Mouse (Mus musculus): ENCODE data around the gene Slc25a23. TPM values are rescaled to one million over a fixed set of nuclear protein-coding genes. Genes with fewer than 3 reads are reported as not detected.
"Not testable (repeated sequence)": the region's sequence is repeated elsewhere in the genome, so short reads cannot be mapped to it uniquely, and the experiment has no call there.

Slc25a23 gene
- total RNA-seq, 2 experiments from 2014 or later = 308 to 317 TPM

- DNase-seq (ENCODE audit: low spot score in 2 of 2) = no peak
Observed at GRCm38 (mm10) chr17:57076916-57077315, 17.3 kb upstream of the Slc25a23 start.

GRCm38 (mm10) chr17:57070699-57071098 is 11.0 kb upstream of the Slc25a23 start:
- no peak for DNase-seq (ENCODE audit: low spot score in 2 of 2)

DNA sequence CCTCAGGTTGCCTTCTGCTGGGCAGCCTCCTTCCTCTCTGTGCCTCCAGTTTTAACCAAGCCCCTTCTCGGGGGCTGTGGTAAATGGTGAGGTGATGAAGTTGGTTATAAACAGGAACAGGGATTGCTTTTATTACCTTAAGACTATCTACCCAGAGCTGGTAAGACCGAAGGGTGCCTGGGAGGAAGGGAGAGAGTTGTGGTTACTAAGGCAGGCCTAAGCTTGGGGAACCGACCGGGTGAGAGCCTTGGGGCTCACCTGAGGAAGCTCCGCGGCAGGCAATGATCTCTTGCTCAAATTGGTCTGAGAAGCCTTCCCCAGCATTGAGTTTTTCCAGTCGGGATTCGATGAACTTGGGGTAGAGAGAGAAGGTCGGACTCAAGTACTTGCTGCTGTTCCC is 10.6 kb upstream of the Slc25a23 start:
- DNase-seq (ENCODE audit: low spot score in 2 of 2) = no peak

- DNase-seq (ENCODE audit: low spot score in 2 of 2) = no peak
Observed at GRCm38 (mm10) chr17:57066908-57067307, 7.2 kb upstream of the Slc25a23 start.

GRCm38 (mm10) chr17:57063031-57063430 is 3.4 kb upstream of the Slc25a23 start:
- no peak for DNase-seq (ENCODE audit: low spot score in 2 of 2)

DNA sequence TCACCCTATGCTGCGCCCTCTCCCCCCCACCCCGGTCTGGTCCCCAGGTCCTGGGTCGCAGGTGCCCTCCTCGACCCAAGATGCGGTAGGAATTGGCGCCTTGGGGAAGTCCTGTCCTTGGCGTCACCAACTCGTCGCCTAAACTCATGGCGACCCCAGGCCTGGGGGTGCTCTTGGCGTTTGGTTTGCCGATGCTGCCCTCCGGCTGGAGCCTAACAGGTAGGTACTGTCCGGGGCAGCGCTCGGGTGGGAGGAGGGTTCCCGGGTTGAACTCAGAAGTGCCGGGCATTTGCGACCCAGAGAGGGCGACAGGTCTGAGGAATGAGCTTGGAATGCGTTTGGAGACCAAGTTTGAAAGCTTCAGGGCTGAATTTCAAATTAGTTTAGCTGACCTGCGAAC is 2.9 kb upstream of the Slc25a23 start:
- no peak for DNase-seq (ENCODE audit: low spot score in 2 of 2)

DNA sequence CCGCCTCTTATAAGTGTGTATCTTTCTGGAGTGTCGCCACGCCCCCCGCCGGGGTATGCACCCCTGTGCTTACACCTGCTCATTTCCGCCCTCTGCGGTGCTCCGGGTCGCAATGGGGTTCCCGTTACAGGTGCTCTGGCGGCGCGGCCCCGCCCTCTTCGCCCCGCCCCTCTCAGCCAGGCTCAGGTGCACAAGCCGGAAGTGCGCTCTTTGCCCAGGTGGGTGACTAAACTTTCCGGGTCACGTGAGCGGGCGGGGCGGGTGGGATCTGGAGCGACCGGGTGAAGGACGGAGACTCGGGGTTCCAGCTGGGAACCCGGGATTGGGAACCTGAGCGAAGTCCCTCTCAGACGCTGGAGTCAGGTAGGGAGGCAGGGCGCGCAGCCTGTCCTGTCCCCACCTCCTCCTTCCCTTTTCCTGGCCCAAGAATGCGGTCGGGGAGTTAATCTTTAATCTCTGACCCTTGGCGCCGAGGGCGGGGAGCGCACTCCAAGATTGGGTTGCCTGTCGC is 2.4 kb upstream of the Slc25a23 start:
- no peak for DNase-seq (ENCODE audit: low spot score in 2 of 2)

DNA sequence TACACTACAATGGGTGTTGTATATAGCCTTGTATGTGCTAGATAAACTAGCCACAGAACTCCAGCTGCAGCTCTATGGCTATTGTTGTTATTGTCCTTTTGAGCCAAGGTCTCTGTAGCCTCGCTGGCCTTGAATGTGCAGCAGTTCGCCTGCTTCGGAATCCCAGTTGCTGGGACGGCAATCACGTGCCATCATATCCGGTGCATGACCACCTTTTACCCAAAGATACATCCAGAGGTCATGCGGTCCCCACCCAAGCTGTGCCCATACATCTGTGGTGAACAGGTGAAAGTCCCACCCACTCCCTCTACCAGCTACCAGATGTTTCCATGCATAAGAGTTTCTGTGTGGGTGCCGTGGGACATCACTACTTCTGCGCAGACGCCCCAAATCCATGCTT is 1.4 kb upstream of the Slc25a23 start:
- no peak for DNase-seq (ENCODE audit: low spot score in 2 of 2)

DNA sequence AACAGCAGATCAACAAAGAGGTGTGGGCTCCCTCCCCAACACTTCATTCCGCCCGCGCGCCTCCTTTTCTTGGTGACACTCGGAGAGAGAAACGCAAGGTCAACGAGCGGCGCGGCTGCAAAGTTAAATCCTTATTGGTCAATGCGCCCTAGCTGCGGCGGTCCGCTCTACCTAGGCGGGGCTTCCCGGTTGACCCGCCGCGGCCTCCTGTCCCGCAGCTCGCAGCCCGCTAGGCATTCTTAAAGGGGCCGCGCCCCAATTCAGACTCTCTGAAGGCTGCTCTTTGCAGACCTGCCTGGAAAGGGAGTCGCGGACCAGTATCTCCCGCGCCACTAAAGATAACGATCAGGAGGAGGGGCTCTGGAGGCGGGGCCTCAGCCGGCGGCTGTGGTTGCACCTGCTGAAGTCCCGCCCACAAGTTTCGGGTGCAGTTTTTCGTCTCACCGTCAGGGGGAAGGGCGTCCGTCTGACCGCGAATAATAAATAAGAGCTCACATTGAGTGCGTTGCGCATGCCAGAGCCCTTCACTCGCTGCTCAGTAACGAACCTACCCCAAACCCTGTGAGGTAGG is 653 bp upstream of the Slc25a23 start:
- peak; percentile 96 for DNase-seq (ENCODE audit: low spot score in 2 of 2)

- peak; percentile 52 to 64 for DNase-seq (ENCODE audit: low spot score in 2 of 2)
Observed at GRCm38 (mm10) chr17:57058891-57059485, 675 bp downstream of the Slc25a23 start, which contains the start of gene Crb3. Gene Crb3, plus strand, starts transcription at chr17:57059105.

GRCm38 (mm10) chr17:57056246-57056645 is 3.4 kb downstream of the Slc25a23 start:
- DNase-seq (ENCODE audit: low spot score in 2 of 2) = no peak

DNA sequence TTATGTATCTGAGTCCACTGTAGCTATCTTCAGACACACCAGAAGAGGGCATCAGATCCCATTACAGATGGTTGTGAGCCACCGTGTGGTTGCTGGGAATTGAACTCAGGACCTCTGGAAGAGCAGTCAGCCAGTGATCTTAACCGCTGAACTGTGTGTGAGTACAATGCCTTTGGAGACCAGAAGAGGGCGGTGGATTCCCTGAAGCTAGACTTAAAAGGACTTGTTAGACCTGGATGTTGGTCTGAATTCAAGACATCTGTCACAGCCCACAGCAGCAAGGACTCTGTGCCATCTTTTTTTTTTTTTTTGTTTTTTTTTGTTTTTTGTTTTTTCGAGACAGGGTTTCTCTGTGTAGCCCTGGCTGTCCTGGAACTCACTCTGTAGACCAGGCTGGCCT is 8.0 kb downstream of the Slc25a23 start:
- DNase-seq (ENCODE audit: low spot score in 2 of 2) = not testable (repeated sequence)

- no peak for DNase-seq (ENCODE audit: low spot score in 2 of 2)
Observed at GRCm38 (mm10) chr17:57048816-57049215, 10.8 kb downstream of the Slc25a23 start.

GRCm38 (mm10) chr17:57047406-57047805 is 12.3 kb downstream of the Slc25a23 start:
- DNase-seq (ENCODE audit: low spot score in 2 of 2) = no peak

DNA sequence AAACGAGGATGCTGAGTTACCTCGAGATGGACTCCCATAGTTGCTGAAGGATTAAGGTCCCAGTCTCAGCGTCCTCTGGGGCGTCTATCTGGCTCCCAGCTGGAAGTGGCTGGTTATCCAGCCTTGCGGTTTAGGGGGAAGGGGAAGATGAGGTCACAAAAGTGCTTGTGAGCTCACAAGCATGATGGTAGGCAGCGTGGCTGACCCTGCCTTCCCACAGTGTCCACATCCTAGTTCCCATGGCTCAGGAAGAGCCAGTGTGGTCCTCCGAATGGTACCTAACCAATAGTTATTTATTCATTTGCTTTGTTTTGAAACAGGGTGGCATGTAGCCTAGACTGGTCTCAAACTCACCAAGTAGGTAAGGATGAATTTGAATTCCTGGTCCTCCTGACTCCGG is 18.1 kb downstream of the Slc25a23 start, which contains the start of gene Slc25a41:
Gene Slc25a41 (minus strand): TSS at position 101 of the 400 bp plus-strand sequence.
- no peak for DNase-seq (ENCODE audit: low spot score in 2 of 2)

DNA sequence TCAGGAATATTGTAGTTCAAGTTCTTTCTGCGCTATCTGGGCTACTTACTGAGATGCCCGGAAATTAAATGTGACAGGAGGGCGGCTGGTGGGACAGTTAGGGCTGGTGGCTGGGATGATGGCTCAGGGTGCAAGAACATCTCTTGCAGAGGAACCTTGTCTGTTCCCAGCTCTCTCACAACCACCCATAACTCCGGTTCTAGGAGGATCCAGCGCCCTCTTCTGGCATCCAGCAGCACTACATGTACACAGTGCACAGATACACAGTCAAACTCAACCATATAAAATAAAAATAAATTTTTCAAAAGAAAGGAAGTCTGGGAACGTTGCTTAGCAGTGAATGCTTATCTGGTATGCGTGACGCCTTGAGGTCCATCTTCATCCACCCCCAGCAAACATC is 20.7 kb downstream of the Slc25a23 start:
- DNase-seq (ENCODE audit: low spot score in 2 of 2) = no peak

GRCm38 (mm10) chr17:57032854-57033253 is 26.8 kb downstream of the Slc25a23 start:
- no peak for DNase-seq (ENCODE audit: low spot score in 2 of 2)

DNA sequence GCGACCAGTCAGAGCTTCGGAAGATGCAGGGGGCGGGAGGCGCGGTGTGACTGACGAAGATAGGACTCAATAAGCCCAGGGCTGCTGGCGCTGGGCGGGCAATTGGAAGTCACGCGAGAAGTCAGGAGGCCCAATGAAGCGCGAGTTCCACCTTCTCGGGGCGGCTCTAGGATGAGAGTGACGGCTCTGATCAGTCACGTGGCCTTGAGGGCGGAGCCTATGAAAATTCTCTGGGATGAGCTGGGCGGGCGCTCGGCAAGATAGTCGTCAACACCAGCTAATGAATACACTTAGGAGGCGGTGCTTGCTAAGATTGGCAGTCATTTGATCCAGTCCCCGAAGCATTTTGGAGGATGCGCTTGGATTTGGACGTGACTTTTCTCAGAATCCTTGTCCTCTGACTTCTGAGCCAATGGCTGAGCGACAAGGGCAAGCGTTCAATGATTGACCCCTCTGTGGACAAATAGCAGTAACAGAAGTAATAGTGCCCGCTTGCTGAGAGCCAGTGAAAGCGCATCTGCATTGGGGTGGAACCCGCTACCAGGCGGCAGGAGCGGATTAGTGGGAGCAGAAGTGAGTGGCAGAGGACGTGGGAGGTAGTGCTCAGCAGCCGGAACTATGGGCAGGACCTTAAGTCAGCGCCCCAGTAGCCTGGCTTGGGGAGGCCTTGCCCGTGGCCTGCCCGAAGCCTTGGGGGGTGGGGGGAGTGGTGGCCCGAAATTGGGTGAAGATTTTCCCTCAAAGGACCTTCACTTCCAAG is 27.8 kb downstream of the Slc25a23 start:
- DNase-seq (ENCODE audit: low spot score in 2 of 2) = peak; percentile 98

DNA sequence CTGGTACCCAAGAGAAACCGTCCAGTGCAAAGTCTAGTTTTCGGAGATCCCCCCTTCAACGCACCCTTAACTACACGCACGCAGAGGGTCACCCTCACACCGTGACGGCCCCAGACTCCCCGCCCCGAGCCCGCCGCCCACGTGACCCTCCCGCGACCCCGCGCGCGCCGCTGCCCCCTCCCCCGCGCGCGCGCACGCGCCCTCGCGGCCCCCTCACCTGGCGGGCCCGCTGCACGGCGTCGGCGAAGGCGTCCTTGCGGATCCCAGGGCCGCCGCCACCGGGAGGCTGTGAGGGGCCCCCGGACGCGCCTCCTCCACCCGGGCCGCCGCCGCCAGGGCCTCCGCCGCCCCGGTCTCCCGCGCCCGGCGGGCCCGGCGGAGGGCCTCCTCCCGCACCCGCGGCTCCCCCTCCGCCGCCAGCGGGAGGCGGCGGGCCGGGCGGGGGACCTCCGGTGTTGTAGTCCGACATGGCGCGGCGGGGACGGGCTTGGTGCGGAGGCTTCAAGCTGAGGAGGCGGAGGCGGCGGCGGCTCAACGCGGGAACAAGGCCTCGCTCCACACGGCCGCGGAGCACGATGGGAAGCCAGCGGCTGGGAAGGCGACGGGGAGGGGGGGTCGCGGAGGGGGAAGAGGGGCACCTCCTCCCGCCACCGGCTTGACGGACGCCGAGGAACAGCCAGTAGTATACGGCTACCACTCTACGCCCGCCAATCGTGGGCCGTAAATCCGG is 28.6 kb downstream of the Slc25a23 start, which contains the start of gene Khsrp:
Gene Khsrp (minus strand): TSS at position 592 of the 730 bp plus-strand sequence.
- peak; percentile 44 to 72 for DNase-seq (ENCODE audit: low spot score in 2 of 2)

DNA sequence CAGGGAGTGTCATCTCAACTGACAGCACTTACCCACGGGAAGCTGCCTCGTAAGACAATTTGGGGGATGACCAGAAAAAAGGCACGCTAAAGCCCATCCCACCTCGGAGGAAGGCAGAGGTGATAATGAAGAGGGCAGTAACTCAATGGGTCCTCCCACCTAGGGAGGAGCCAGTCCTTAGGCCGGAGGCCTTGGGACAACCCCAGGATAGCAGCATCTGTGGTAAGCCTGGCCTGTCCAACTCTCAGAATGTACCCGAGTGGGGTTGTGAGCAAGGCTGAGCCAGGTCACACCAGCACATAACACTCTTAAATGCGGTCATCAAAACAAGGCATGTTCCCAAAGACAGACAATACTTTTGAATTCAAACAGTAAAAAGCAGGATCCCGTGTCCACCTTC is 30.0 kb downstream of the Slc25a23 start:
- no peak for DNase-seq (ENCODE audit: low spot score in 2 of 2)

DNA sequence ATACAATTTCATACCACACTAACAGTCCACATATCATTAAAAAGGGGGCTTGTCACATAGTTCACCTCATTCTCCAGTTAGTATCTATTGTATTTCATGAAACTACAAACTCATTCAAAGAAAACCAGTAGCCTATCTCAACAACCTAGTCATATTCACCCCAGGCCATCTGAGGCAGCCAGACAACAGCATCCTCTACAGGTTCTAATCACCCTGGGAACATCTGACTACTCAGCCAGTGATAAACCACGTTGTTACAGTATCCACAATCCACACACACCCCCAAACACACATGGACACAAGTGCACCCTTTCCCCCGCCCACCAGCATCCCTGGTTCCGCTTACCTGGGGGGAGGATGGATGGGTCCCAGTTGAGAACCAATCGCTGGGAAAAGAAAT is 32.2 kb downstream of the Slc25a23 start:
- no peak for DNase-seq (ENCODE audit: low spot score in 2 of 2)

Measured in layer of hippocampus, postnatal 10 days (tissue).